Mouse (Mus musculus) spleen, adult 2 months (tissue): ENCODE results near the gene Sumo2.

Experiments
- CTCF ChIP-seq: fragments of 200-500 bp; IDR thresholded peaks from 2 replicates; pipeline ENCODE4 v1.5.1; 2011; ENCODE audit warnings: mild to moderate bottlenecking, inconsistent platforms; ENCODE audit not compliant: insufficient read depth, insufficient read length, insufficient replicate concordance; ENCODE audit errors: extremely low read depth
- POLR2A ChIP-seq: fragments of 200-500 bp; IDR thresholded peaks from 2 replicates; pipeline ENCODE4 v1.6.1; 2011; ENCODE audit warnings: low read depth, low read length, inconsistent platforms

DNA sequence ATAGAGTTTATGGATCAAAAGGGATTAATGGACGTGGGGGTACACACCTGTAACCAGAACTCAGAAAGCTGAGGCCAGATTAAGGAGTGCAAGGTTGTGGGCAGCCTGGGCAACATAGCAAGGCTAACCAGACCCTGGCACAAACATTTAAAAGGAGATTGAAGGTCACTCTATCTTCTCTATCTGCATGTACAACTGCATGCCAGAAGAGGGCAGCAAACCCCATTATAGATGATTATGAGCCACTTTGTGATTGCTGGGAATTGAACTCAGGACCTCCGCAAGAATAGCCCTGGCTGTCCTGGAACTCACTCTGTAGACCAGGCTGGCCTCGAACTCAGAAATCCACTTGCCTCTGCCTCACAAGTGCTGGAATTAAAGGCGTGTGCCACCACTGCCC lies 16.7 kb upstream of the Sumo2 start:
- TF ChIP-seq CTCF, result peak; percentile 0; the same call in 1 of the 2 replicates
- TF ChIP-seq POLR2A, result no peak
